Mouse (Mus musculus) layer of hippocampus, adult 8-10 months (tissue): Measurements from ENCODE around the gene Scimp. TPM values are rescaled to one million over a fixed set of nuclear protein-coding genes. Genes with fewer than 3 reads are reported as not detected.
"Not testable (repeated sequence)": the region's sequence is repeated elsewhere in the genome, so short reads cannot be mapped to it uniquely, and the experiment has no call there.

Experiments
- DNase-seq, 2 experiments: peaks; one replicate each; pipeline ENCODE4 v3.0.0; 2022; ENCODE audit warnings: low spot score in 2 of 2
- microRNA-seq, 2 experiments: library from miRNA; unstranded; fragments of <30 nt; microRNA quantifications; one replicate each; pipeline ENCODE4 v1.2.0; 2022
- total RNA-seq, 4 experiments: library from RNA; stranded (reverse); gene quantifications; 2 replicates each; pipeline ENCODE4 v1.2.4; 2022

Gene Scimp
- total RNA-seq, 4 experiments from 2014 or later = 0.83 to 1.9 TPM; not detected in 2

DNA sequence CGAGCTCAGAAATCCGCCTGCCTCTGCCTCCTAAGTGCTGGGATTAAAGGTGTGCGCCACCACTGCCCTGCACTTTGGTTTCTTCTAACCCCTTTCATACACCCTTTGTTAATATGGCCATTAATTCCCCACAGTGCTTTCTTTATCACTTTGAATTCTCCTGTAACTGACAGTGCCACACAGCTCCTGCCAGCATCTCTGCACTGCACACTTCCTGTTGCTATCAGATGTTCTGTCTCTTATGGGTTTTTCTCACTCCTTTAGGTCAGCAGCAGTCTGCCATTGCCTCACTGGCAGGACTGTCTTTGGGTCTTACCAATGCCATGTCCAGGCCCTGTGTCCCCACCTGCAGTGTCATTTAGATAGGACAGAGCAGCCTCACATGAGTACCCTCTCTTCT is 41.6 kb downstream of the Scimp start:
- DNase-seq = no peak

DNA sequence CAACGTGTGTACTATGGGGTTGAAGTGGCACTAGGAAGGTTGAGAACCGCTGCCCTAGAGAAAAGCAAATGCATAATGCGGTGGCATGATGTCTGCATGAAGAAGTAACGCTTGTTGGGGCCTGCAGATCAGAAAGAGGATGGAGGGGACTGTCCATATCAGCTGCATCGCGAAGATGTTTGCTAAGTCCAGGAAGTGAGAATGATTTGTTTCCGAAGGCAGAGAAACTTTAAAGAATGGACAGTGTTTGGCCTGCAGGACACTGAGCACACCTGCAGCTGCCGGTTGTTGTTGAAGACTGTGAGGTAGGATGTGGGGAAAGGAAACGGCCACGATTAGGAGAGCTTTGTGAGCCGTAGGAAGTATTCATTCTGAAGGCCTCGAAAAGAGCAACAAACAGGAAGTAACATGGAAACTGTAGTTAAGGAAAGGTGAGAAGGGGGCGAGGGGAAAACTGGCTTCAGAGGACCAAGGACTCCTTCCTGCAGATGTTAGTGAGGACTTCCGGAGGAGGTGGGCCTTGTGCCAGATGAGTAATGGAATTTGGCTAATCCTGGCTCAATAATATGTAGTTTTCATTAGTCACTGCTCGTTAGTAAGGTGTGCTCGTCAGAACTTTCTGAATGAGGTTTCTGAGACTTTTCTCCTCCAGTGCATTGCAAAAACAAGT is 46.5 kb downstream of the Scimp start:
- no peak for DNase-seq

DNA sequence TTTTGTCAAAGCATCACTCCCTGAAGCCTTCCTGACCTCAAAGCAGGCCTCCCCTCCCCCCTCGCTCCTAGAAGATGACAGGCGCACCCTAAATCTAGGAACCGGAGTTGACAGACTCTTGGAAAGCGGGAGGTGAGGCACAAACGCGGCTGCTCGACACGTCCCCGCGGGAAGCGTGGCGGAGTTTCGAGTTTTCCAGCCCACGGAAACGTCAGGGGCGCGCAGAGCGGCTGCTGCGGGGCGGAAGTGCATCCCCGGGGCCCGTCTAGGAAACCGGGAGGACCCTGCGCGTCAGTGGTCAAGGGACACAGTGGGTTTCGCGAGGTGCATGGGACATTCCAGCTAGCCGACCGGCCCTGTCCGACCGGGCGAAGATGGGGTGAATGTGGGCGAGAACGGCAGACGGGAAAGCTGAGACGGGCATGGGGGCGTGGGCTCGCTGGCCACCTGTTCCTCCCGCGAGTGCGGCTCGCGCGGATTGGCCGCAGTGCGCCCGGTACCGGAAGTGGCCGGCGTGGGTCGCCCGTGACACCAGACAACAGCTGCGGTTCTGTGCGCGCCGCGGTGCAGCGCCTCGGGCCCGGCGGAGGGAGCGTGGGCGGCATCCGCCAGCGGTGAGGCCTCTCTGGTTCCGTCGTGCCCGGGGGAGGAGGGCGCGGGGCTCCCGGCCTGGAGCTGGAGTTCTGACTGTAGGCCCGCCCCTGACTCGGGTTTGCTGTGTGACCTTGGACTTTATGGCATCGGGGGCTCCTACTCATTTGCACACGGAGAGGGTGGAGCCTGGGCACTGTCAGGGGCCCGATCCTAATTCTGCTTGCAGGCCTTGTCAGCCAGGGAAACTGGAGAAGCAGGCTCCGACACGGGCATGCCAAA is 48.2 kb downstream of the Scimp start, which contains the start of gene Zfp3:
Zfp3 (plus strand) TSS at position 274 of the 873 bp plus-strand sequence.
- DNase-seq = peak; percentile 73 to 77

DNA sequence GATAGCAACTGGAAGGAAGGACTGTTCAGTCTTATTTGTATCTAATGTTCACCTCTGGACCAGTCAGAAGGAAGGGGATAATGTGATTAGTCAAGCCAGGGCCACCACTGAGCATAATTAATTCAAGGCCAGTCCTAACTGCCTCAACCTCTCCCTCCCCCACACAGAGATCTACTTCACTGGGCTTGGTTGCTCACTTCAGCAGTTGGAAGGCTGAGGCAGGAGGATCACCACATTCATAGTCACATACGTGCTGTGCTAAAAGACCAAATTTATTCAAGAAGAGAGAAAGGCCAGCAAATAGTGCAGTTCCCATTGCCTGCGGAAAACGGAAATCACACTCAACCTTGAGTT is 48.8 kb downstream of the Scimp start:
- no peak for DNase-seq

DNA sequence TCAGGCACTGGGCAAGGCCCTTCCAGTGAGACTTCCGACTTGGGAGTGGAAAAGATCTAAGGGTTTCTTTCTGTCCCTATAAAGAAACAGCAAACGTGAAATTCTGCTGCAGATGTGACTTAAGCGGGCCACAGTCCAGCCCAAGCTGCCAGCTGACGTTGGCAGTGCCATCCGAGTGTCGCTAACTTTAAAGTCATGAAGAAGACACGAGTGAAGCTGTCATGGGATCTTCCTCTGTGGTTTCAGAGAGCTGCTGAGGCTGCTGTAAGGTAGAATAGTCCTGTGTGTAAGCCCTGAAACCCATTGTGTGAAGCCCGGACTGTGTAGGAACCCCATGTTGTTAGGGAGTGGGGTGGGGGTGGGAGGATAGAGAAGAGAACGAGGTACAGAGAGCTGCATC is 49.7 kb downstream of the Scimp start:
- DNase-seq = no peak

DNA sequence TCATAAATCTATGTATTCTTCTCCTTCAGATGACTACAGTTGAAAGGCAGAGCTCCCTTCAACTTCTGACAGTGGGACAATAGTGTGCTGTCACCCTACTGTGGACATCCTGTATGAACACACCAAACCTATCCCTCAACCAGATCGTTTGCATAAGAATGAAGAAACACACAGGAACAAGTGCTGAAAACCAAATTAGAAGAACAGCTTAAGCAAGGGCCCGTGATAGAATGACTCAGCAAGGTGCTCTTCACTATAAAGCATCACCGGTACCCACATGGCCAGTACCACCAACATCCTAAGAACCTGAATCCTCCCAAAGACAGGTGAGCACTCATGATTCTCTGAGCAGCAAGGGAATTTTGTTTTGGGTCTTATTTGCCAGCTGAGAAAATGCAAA is 51.9 kb downstream of the Scimp start:
- DNase-seq = not testable (repeated sequence)

DNA sequence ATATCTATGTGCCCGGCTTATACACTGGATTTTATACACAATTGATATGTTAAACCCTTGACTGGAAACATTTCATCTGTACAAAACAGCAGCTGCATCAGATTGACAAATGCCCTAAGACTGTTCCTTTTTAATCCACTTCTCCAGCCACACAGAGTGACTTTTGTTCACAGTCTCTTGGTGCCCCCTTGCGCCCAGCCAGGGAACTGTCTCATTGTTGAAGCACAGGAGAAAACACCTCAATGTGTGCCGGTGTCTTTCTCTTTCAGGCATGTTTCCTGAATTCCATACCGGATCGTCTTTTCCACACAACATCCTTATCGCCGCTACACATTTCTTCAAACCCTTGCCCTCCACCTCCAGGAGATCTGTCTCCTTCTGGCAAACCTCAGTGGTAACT is 56.7 kb downstream of the Scimp start:
- peak; percentile 63 to 84 for DNase-seq

DNA sequence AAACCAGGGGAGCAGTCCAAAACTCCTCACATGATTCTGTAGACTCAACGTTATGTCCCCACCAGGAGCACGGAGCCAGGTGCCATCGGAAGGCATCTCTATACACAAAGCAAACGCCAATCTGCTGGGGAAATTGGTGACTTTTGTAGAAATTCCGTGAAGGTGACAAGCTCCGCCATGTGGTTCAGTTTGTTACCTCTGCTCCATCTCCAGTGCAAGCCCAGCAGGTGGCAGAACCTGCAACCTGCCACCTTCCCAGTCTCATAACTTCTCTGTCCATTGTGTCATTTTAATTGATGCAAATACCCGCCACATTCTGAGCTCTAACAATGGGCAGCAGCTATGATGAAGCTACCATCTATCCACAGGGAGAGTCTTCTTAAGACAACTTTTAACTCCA is 57.4 kb downstream of the Scimp start:
- no peak for DNase-seq

DNA sequence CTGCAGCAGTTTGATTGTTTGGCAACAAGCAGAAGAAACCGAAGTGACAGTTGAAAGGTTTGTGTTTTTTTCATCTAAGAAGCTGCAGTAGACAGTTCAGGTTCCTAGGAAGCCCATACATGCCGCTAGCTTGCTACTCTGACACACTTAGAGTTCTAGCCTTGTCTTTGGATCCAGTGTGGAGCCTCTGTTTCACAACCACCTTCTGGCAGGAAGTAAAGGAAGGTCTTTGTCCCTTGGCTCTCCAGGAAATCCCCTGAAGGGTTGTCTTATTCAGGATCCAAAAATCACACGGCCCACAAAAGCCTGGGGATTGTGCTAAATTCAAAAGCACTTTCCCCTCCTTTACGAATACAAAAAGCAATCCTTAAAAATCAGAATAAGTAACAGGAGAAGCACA is 57.9 kb downstream of the Scimp start:
- DNase-seq = no peak

DNA sequence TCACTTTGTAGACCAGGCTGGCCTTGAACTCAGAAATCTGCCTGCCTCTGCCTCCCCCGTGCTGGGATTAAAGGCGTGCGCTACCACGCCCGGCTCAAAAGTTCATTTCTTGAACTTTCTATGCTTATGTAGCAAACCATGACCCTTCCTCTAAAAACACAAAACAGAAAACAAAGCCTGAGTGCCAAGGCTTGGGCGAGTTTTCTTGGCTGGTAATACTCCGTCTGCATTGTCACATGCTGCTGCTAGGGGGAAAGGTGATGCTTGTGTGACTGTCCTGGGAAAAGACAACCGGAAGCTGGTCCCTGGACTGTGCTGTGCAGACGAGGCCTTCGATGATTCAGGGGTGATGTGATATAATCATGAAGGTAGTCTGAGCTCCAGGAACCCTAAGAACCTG is 59.2 kb downstream of the Scimp start:
- no peak for DNase-seq

DNA sequence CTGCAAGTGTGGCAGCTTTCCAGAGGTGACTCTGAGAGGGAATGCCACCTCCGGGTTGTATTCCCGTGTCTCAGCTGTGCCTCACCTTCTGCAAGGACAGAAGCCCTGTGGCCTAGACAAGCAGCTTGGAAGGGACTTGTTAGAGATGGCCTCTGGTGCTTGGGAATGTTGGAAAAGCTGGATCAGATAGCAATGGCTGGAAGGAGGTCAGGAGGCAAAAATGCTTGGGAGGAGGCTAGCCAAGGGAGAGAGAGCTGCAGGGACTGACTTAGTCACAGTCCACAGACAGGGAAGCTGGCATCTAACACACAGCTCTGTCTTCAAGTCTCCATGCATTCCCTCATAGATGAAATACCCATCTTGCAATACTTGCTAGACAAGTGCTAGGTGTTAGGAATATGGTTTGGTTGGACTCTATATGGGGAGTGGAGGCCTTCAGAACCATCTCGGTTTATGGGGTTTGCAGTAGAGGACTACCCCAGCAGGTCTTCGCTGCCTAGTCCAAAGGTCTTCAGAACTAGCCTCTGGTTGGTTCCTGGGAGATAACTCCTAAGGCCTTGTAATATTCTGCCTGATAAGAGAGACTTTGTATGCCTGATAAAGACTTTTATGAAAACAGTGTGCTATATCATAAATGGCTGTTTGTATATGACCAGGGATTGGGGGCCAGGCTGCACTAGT is 59.9 kb downstream of the Scimp start:
- no peak for DNase-seq

DNA sequence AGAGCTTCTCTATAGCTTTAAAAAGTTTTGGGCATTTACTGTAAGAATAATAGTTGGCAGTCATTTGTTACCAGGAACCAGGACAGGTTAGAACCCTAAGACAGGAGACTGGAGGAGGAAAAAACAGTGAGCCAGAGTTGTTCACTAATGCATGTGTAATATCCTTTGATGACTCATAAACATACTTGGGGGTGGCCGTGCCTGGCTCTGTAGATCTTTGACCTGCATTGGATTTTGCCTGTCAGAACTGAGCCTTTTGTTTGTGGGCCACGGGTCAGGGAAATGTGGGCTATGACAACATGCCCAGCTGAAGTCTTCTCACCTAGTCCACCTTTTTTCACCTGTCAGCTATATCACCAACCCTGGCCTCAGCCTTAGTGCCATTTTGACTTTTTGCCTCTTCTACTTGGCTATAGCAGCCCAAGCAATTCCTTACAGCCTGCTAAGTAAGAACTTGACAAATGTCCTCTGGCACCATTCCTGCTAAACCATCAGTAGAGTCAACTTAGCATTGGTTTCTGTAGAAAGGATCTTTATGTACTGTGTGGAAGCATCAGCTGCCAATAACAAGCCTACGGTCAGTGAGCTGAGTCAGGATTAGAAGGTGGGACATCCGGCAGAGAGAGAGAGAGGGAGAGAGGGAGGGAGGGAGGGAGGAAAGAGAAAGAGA is 64.4 kb downstream of the Scimp start:
- no peak for DNase-seq

DNA sequence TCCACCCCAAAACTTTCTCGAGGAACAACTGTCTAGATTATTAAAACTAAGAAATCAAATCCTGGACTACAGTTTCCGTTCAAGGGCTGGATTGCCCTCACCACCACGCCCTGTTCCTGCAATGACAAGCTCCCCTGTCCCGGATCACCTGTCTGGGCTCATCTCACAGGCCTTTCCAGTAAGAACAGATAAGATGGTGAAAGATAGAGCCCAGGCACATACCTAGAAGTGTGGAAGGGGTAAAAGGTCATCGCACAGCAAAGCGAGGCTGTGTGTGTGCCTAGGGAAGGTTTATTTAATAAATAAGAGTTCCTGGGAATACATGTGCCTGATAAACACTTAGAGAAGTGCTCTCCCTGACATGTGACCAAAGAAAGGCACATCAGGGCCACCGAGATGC is 66.8 kb downstream of the Scimp start:
- DNase-seq = no peak

DNA sequence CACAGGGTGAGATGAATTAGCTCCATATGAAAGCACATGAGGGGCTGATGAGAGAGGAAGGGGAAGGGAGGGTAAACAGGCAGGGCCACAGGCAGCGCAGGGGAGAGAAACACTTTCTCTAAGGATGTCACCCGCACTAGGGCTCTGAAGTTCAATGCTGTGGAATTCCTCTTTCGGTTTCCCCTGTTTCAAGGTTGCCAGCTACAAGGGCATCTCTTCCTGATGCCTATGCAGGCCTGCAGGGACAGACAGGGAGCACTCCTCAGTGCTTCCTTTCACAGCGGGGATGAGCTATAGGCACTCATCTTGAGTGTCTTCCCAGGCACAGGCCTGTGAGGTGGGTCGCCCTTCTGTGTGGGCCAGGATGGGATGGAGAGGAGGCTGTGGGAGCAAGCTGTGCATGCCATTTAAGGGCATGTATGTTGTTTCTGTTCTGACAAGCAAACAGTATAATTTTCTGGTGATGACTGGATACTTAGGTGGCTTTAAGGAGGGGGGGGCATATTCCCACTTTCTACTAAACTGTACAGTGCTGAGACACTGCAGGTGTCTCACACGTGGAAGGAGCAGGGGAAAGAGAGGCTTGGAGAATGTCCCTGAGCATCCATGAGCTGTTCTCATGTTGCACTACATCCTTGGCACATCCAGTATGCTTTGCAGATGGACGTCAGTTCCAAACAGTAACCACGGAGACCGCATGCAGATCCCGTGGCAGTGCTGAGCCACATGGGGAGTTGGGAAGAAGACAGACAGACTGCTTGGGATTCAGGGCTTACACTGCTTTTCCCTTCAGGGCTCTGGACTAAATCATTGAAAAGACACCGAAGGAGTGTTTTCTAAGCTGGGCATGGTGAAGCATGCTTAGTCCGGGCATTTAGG is 69.6 kb downstream of the Scimp start:
- DNase-seq = peak; percentile 60 to 62

DNA sequence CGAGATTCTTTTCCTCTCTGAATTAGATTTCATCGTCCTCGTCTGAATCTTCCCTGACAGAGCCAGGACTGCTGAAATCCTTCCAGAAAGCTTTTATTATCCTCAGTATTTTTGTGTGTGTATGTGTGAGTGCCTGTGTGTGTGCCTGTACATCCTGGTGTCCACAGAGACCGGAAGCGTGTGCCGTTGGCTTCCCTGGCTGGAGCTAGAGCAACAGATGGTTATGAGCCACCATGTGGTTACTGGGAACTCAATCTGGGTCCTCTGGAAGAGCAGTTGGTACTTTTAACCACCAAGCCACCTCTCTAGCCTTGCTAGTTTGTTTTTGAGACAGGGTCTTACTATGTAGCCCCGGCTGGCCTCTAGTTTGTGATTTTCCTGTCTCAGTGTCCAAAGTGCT is 70.3 kb downstream of the Scimp start:
- DNase-seq = peak in 1 of 2 experiments; percentile 38

DNA sequence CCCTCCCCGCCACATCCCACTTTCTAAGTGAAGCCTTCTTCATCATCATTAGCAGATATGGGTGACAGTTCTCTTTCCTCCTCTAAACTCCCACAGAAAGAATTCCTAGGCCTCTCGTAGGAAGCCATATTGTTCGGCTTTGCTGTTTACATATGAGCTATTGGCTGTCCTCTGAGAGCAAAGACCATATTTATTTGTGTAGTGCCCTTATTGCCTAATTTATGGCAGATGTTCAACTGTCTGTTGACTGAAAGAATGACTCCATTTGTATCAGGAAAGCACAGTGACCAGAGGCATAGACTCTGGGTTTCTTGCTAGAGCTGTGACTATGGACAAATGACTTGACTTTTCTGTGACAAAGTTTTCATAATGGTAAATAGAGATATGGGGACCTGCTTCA is 70.8 kb downstream of the Scimp start:
- no peak for DNase-seq

Small RNA genes within 50 kb of the gene (microRNA-seq; reads per million reads assigned to microRNA genes)
- gene Gm22760 = 0 reads per million in 2 experiments

Other genes with a start within 250 kb of the Scimp start
- 100 to 1,000 TPM; 419 to 496 (median 460) TPM for gene Mink1, start 249.7 kb downstream of the Scimp start, total RNA-seq
- 1 to 10 TPM in 1 of 4 experiments, under 1 TPM in 2, not detected in 1; 0.54 to 1.1 (median 0.87) TPM for gene 4930544D05Rik, start 196.7 kb downstream of the Scimp start, total RNA-seq
- 1 to 10 TPM in 1 of 4 experiments, not detected in 3; 1.0 TPM for gene Chrne, start 193.4 kb downstream of the Scimp start, total RNA-seq
- under 1 TPM in 1 of 4 experiments, not detected in 3; 0.21 TPM for gene Gp1ba, start 173.5 kb downstream of the Scimp start, total RNA-seq
- gene Rnf167, start 165.4 kb downstream of the Scimp start, total RNA-seq = 100 to 1,000 TPM in 1 of 4 experiments, 10 to 100 TPM in 3; 84.8 to 102 (median 92.8) TPM
- gene Slc25a11, start 165.1 kb downstream of the Scimp start, total RNA-seq = 100 to 1,000 TPM; 118 to 129 (median 122) TPM
- gene Pfn1, start 157.9 kb downstream of the Scimp start, total RNA-seq = 100 to 1,000 TPM; 268 to 335 (median 298) TPM
- 10 to 100 TPM in 3 of 4 experiments, 1 to 10 TPM in 1; 10.0 to 14.5 (median 11.2) TPM for gene Eno3, start 155.4 kb downstream of the Scimp start, total RNA-seq
- 10 to 100 TPM; 47.4 to 54.8 (median 51.8) TPM for gene Spag7, start 143.2 kb downstream of the Scimp start, total RNA-seq
- gene Camta2, start 124.5 kb downstream of the Scimp start, total RNA-seq = 100 to 1,000 TPM; 291 to 332 (median 307) TPM
- gene Inca1, start 112.4 kb downstream of the Scimp start, total RNA-seq = 1 to 10 TPM; 3.8 to 6.5 (median 4.7) TPM
- gene Kif1c, start 112.0 kb downstream of the Scimp start, total RNA-seq = 10 to 100 TPM; 71.2 to 92.9 (median 83.9) TPM
- gene Zfp3, start 48.4 kb downstream of the Scimp start, total RNA-seq = 10 to 100 TPM; 20.4 to 23.8 (median 22.2) TPM
- gene Rabep1, start 32.2 kb upstream of the Scimp start, total RNA-seq = 100 to 1,000 TPM; 114 to 117 (median 116) TPM
- 10 to 100 TPM; 50.9 to 62.2 (median 52.4) TPM for gene Nup88, start 157.4 kb upstream of the Scimp start, total RNA-seq
- 10 to 100 TPM; 33.5 to 43.3 (median 39.9) TPM for gene Rpain, start 157.6 kb upstream of the Scimp start, total RNA-seq
- gene C1qbp, start 170.4 kb upstream of the Scimp start, total RNA-seq = 100 to 1,000 TPM; 103 to 108 (median 106) TPM
- 10 to 100 TPM; 53.0 to 65.5 (median 58.5) TPM for gene Dhx33, start 191.9 kb upstream of the Scimp start, total RNA-seq
- 10 to 100 TPM; 15.6 to 22.4 (median 18.4) TPM for gene Mis12, start 207.0 kb upstream of the Scimp start, total RNA-seq
- 10 to 100 TPM; 24.6 to 28.8 (median 26.3) TPM for gene Derl2, start 207.3 kb upstream of the Scimp start, total RNA-seq
- gene 6330403K07Rik, start 220.9 kb upstream of the Scimp start, total RNA-seq = 100 to 1,000 TPM; 206 to 237 (median 226) TPM